Mouse (Mus musculus) forebrain, embryonic 11.5 days (tissue): Measurements from ENCODE around the gene Mtfr2. TPM values are rescaled to one million over a fixed set of nuclear protein-coding genes. Genes with fewer than 3 reads are reported as not detected.

Source experiments
- ATAC-seq: fragments of 200-750 bp; cut with Nextera tagmentation; replicated peaks from 2 replicates; pipeline ENCODE4 v1.8.0; 2017; ENCODE audit warnings: moderate TSS enrichment; ENCODE audit not compliant: low FRiP score
- DNase-seq: peaks from one replicate; pipeline ENCODE4 v3.0.0-alpha.2; 2017; ENCODE audit warnings: low spot score
- H3K27ac ChIP-seq: fragments of 300-500 bp; sonication (generic); 2 replicates; pipeline ENCODE4 v1.5.1; 2014; ENCODE audit warnings: low read depth, low read length
- H3K27me3 ChIP-seq: fragments of 300-500 bp; sonication (generic); 2 replicates; pipeline ENCODE4 v1.6.1; 2014; ENCODE audit warnings: mild to moderate bottlenecking, low read length, mixed read lengths; ENCODE audit not compliant: control insufficient read depth, insufficient read depth
- H3K36me3 ChIP-seq: fragments of 300-500 bp; sonication (generic); 2 replicates; pipeline ENCODE4 v1.6.1; 2014; ENCODE audit warnings: mild to moderate bottlenecking, low read length, moderate library complexity, mixed read lengths; ENCODE audit not compliant: control insufficient read depth, insufficient read depth
- H3K4me1 ChIP-seq: fragments of 300-500 bp; sonication (generic); replicated peaks from 2 replicates; pipeline ENCODE4 v1.6.1; 2014; ENCODE audit warnings: low read length, mixed read lengths; ENCODE audit not compliant: control insufficient read depth, insufficient read depth
- H3K4me2 ChIP-seq: fragments of 300-500 bp; sonication (generic); 2 replicates; pipeline ENCODE4 v1.6.1; 2014; ENCODE audit warnings: low read depth, mild to moderate bottlenecking, low read length, moderate library complexity, mixed read lengths; ENCODE audit not compliant: severe bottlenecking
- H3K4me3 ChIP-seq: fragments of 300-500 bp; sonication (generic); 2 replicates; pipeline ENCODE4 v1.5.1; 2014; ENCODE audit warnings: low read depth, low read length
- H3K9ac ChIP-seq: fragments of 300-500 bp; sonication (generic); 2 replicates; pipeline ENCODE4 v1.6.1; 2014; ENCODE audit warnings: low read length
- H3K9me3 ChIP-seq: fragments of 300-500 bp; sonication (generic); 2 replicates; pipeline ENCODE4 v1.6.1; 2016; ENCODE audit warnings: low read length, mixed read lengths; ENCODE audit not compliant: control insufficient read depth
- WGBS: fragments of 180-500 bp; shearing (Covaris S2); extraction: QIAGEN DNeasy Blood & Tissue Kit; methylation state at CpG from one replicate; pipeline ENCODE4 v1.1.7; 2014; 5-methylcytosine and 5-hydroxymethylcytosine counted together
- polyA plus RNA-seq: library from polyadenylated mRNA; unstranded; fragments of >200 nt; fragmentation: Nextera tagmentation; extraction: Ambion mirVana; gene quantifications from 2 replicates; pipeline ENCODE4 v1.2.1, GENCODE M21; 2014

The Mtfr2 gene
- polyA plus RNA-seq, 1 experiment from 2014 or later: 2.6 TPM

- ATAC-seq: no peak
- H3K27ac ChIP-seq: no peak overlapping the region
- no peaks in the 10 kb centered on the region for H3K36me3 ChIP-seq
- 95% methylated on average over 5 of the region's 5 CpGs for WGBS
- no peaks in the 10 kb centered on the region for H3K27me3 ChIP-seq
- no peaks in the 10 kb centered on the region for H3K9me3 ChIP-seq
- H3K9ac ChIP-seq: no peak overlapping the region
- no peaks in the 10 kb centered on the region for H3K4me1 ChIP-seq
- no peak overlapping the region for H3K4me2 ChIP-seq
- no peak overlapping the region for H3K4me3 ChIP-seq
- no peak for DNase-seq
These were observed 47.2 kb downstream of the Mtfr2 start for GRCm38 (mm10) chr10:20394815-20395214.

- no peak for DNase-seq
- no peak for ATAC-seq
These were observed 48.2 kb downstream of the Mtfr2 start for GRCm38 (mm10) chr10:20395778-20396177.

GRCm38 (mm10) chr10:20398224-20398623 is 50.7 kb downstream of the Mtfr2 start:
- no peaks in the 10 kb centered on the region for H3K4me1 ChIP-seq
- no peak overlapping the region for H3K4me2 ChIP-seq
- no peaks in the 10 kb centered on the region for H3K27me3 ChIP-seq
- H3K4me3 ChIP-seq: no peak overlapping the region
- ATAC-seq (no peak), DNase-seq (no peak)
- no peak overlapping the region for H3K27ac ChIP-seq
- WGBS: 86% methylated on average over 6 of the region's 6 CpGs
- no peak overlapping the region for H3K9ac ChIP-seq
- no peaks in the 10 kb centered on the region for H3K9me3 ChIP-seq
- no peaks in the 10 kb centered on the region for H3K36me3 ChIP-seq

More at GRCm38 (mm10) chr10:20395778-20396177, 48.2 kb downstream of the Mtfr2 start:
- Histone ChIP-seq H3K4me2 (no peak overlapping the region), H3K4me3 (no peak overlapping the region), H3K27ac (no peak overlapping the region), H3K36me3 (no peaks in the 10 kb centered on the region), H3K4me1 (no peaks in the 10 kb centered on the region), H3K27me3 (no peaks in the 10 kb centered on the region), H3K9me3 (no peaks in the 10 kb centered on the region), H3K9ac (no peak overlapping the region)
- WGBS: 91% methylated on average over 3 of the region's 3 CpGs

- Histone ChIP-seq H3K9ac (no peak overlapping the region), H3K27ac (no peak overlapping the region), H3K36me3 (no peaks in the 10 kb centered on the region), H3K27me3 (no peaks in the 10 kb centered on the region), H3K4me1 (no peaks in the 10 kb centered on the region), H3K4me3 (no peak overlapping the region), H3K4me2 (no peak overlapping the region), H3K9me3 (no peaks in the 10 kb centered on the region)
- 81% methylated on average over 12 of the region's 12 CpGs for WGBS
- ATAC-seq (no peak), DNase-seq (no peak)
These were observed 51.2 kb downstream of the Mtfr2 start for GRCm38 (mm10) chr10:20398641-20399390.

GRCm38 (mm10) chr10:20400406-20400805 is 52.8 kb downstream of the Mtfr2 start:
- 71% methylated on average over 15 of the region's 15 CpGs for WGBS
- ATAC-seq (no peak; the same call in 1 of the 2 replicates), DNase-seq (no peak)
- Histone ChIP-seq H3K27ac (no peak overlapping the region), H3K4me3 (no peak overlapping the region), H3K36me3 (no peaks in the 10 kb centered on the region), H3K27me3 (no peaks in the 10 kb centered on the region), H3K4me1 (no peaks in the 10 kb centered on the region), H3K9me3 (no peaks in the 10 kb centered on the region), H3K9ac (no peak overlapping the region), H3K4me2 (no peak overlapping the region)

DNA sequence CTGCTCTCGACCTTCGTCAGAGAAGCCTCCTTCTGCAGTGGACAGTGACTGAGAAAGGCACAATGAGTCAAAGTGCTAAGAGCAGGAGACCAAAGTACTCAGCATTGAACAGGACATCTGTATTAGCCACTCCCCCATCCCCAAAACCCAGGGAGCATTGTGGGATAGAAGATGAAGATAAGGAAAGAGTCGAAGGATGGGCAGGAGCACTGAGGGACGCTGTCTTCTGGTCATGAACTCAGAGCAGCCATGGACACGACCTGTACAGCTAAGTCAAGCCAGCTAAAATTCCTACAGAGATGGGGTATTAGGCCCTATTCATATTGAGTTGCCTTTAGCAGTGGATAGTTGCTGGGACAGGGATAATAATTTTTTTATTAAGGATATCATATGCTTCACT is 55.4 kb downstream of the Mtfr2 start:
- no peak overlapping the region for H3K4me3 ChIP-seq
- H3K36me3 ChIP-seq: no peaks in the 10 kb centered on the region
- ATAC-seq (no peak), DNase-seq (no peak)
- H3K27ac ChIP-seq: no peak overlapping the region
- H3K4me2 ChIP-seq: no peak overlapping the region
- H3K9ac ChIP-seq: no peak overlapping the region
- H3K27me3 ChIP-seq: no peaks in the 10 kb centered on the region
- H3K9me3 ChIP-seq: no peaks in the 10 kb centered on the region
- no peaks in the 10 kb centered on the region for H3K4me1 ChIP-seq
- 81% methylated on average over 5 of the region's 5 CpGs for WGBS

DNA sequence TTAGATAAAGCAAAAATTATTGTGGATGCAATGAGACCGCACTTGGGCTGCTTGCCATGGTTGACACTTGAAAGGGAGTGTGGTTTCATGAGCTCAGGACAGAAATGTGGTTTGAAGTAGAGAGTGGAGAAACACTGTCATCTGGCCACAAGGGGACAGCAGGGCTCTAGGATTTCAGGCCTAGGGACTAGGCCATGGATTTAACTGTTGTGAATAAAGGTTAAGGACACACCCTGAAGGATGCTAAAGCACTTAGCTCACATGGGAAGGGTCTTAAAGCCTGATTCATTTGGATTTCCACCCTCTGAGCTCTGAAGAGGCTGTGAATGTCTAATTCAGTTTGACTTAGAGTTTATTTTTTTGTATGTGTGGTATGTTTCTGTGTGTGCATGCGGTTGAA is 57.9 kb downstream of the Mtfr2 start:
- WGBS: 90% methylated on average over 2 of the region's 2 CpGs
- Histone ChIP-seq H3K4me1 (no peaks in the 10 kb centered on the region), H3K9ac (no peak overlapping the region), H3K4me3 (no peak overlapping the region), H3K27me3 (no peaks in the 10 kb centered on the region), H3K27ac (no peak overlapping the region), H3K36me3 (no peaks in the 10 kb centered on the region), H3K9me3 (no peaks in the 10 kb centered on the region), H3K4me2 (no peak overlapping the region)
- ATAC-seq (no peak), DNase-seq (no peak)

GRCm38 (mm10) chr10:20408336-20408735 is 60.8 kb downstream of the Mtfr2 start:
- 88% methylated on average over 3 of the region's 3 CpGs for WGBS
- no peak overlapping the region for H3K4me2 ChIP-seq
- H3K9me3 ChIP-seq: no peaks in the 10 kb centered on the region
- no peaks in the 10 kb centered on the region for H3K4me1 ChIP-seq
- H3K4me3 ChIP-seq: no peak overlapping the region
- H3K36me3 ChIP-seq: no peaks in the 10 kb centered on the region
- no peak for DNase-seq
- no peak for ATAC-seq
- no peak overlapping the region for H3K27ac ChIP-seq
- H3K27me3 ChIP-seq: no peaks in the 10 kb centered on the region
- H3K9ac ChIP-seq: no peak overlapping the region

DNA sequence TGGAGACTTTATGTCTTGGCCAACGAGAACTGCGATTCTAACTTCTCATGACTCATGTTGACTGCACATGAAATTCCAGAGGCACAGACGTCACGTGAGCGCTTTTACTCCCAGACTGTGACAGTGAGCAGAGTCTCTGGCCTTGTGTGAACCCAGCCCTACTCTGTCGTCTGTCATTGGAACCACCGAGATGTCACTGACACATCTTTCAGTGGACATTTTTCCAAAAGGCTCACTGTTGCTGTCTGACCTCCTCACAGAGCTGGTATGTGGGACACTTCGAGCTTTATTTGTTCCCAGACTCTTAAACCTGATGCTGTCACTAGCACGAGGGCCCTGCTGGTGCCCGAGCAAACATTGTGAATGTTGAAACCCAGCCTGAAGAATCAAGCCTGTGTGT is 61.6 kb downstream of the Mtfr2 start:
- no peaks in the 10 kb centered on the region for H3K27me3 ChIP-seq

More for the DNA sequence above, 61.6 kb downstream of the Mtfr2 start:
- Histone ChIP-seq H3K4me1 (no peaks in the 10 kb centered on the region), H3K9ac (no peak overlapping the region), H3K4me2 (no peak overlapping the region), H3K36me3 (no peaks in the 10 kb centered on the region), H3K4me3 (no peak overlapping the region), H3K27ac (no peak overlapping the region), H3K9me3 (no peaks in the 10 kb centered on the region)
- ATAC-seq: no peak
- WGBS: 89% methylated on average over 10 of the region's 10 CpGs
- no peak for DNase-seq
